Mouse (Mus musculus): ENCODE measurements around the gene Slc25a17. TPM values are rescaled to one million over a fixed set of nuclear protein-coding genes. Genes with fewer than 3 reads are reported as not detected.

Gene Slc25a17
- polyA plus RNA-seq, 1 experiment, result 91.1 TPM

DNA sequence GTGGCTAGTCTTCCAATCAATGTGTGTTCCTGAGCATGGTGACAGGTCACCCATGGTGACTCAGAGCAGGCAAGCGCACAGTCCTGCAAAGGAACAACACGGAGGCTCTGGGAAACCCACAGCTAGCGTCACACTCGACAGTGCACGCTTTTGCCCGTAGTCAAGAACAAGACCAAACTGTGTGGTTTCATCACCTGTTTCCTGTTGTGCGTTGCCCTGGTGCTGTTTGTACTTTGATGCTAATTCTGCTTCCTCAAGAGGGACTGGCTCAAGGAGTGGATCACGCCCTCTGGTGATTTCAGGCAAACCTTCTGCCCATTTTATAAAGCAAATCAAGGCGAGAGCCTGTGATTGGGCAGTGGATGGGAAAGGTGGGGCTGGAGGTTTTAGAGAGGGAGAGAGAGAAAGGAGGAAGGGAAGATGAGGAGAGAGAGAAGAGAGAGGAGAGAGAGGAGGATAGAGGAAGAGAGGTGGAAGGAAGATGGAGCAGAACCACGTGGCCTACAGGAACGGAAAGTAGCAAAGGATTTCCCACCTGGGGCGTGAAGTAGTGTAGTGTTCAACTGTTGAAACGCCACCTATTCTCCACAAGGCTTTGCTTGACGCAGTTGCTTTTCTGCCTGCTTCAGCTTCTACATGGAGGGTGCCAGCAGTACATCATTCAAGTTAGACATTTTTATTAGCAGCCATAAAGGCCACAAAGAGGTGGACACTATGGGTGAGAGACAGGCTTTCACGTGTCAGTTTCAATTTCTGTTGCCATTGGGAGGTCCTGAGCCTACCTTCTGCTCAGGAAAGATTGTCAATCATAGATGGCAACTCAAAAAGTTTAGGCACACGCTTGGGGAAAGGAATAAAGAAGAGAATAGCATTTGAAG is 59.2 kb downstream of the Slc25a17 start:
- no peak for DNase-seq (ENCODE audit: low spot score)

GRCm38 (mm10) chr15:81300520-81301069 is 60.0 kb downstream of the Slc25a17 start:
- no peak for DNase-seq (ENCODE audit: low spot score)

DNA sequence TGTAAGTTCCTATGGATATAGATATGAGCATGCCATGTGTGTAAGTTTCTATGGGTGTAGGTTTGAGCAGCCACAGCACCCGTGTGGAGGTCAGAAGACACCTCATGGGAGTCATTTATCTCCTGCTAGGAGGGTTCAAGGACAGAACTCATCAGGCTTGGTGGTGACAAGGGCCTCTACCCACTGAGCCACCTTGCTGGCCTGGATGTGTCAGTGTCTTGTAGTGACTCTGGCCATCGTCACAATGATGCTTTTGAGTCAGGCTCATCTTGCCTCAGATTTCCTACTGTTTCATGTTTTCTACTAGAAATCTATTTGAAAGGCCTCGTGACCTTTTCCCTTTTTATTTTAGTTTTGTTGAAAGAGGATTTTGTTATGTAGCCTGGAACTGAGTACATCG is 61.1 kb downstream of the Slc25a17 start:
- no peak for DNase-seq (ENCODE audit: low spot score)

DNA sequence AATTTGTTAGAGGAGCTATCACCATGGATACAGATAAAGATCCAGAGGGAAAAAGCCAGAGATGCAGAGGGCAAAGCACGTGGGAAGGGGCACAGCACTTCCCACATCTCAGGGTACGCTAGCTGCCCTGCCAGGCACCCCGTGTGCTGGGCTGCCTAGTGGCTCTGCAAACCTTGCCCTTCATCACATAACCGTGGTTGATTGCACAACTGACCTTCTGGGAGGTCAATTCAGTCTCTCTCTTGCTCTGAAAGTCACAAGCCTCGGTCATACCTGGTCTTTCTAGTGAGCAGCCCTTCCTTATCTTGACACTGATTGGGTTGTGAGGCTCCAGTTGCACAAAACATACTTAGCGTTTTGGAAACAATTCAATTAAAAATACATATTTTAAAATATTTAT is 62.4 kb downstream of the Slc25a17 start:
- no peak for DNase-seq (ENCODE audit: low spot score)

DNA sequence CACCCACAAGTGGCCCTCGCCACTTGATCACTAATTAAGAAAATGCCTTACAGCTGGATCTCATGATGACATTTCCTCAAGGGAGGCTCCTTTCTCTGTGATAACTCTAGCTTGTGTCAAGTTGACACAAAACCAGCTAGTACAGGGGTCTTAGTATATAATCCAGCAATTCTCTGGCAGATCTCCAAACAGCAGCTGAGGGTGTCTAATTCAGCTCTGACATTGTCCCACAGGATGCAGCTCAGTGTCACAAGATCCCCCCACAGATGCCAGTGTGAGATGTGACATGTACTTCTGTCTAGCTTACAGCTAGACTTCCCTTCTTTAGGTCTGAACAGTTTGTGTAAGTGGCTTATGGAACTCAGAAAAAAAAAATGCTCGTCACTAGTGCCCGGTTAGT is 63.1 kb downstream of the Slc25a17 start:
- DNase-seq (ENCODE audit: low spot score), result no peak

- DNase-seq (ENCODE audit: low spot score), result no peak
These were observed 65.7 kb downstream of the Slc25a17 start for GRCm38 (mm10) chr15:81294897-81295296.

- no peak for DNase-seq (ENCODE audit: low spot score)
These were observed 66.2 kb downstream of the Slc25a17 start for GRCm38 (mm10) chr15:81294386-81294785.

DNA sequence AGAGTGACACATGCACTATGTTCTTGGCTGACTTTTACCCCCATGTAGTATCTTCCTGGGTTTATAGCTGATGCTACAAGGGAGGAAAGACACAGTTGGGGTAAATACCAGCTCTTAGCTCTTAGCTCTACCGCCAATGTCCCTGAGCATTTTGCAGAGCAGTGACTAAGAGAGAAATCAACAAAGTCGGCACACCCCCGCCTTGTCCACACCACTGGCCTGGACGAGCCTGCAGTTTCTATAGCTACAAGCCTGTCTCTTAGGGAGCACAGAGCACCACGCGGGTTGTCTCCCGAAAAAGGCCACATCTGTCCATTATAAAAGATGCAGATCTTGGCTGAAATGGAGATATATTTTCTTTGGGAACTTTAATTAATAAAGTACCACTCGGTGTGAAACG is 69.9 kb downstream of the Slc25a17 start:
- DNase-seq (ENCODE audit: low spot score), result no peak

DNA sequence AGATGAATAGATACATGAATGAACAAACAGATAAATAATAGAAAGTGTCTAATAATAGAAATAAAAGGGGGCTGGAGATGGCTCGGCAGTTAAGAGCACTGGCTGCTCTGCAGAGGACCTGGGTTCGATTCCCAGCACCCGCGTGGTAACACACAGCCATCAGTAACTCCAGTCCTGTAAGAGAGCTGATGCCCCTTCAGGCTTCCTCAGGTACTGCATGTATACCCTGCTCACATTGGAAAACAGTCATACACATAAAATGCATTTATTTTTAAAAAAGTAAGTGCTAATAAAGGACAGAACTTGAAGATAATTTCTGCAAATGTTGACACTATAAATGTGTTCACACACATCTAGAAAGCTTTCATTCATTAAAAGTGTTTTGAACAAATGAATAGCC is 70.4 kb downstream of the Slc25a17 start:
- DNase-seq (ENCODE audit: low spot score), result no peak

DNA sequence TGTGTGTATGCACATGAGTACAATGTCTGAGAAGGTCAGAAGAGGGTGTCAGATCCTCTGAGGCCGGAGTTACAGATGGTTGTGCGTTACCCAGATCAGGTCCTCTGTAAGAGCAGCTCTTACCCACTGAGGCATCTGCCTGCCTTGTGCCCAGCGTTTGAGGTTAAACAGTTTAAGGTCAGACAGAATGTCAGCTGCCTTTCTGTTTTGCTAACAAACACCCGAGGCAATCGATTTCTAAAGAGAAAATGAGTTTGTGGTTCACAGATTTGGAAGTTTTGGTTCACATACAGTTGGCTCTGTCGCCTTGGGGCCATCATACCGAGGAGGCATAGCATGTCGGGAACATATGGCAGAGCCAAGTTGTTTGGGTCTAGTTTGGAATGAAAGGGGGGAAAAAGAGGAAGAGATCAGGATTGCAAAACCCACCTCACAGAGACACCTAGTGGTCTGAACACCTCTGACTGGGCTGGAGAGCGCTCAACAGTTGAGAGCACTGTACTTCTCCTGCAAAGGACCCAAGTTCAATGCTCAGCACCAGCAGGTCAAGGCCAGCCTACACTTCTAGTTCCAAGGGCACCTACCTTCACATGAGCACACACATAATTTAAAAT is 76.4 kb downstream of the Slc25a17 start:
- DNase-seq (ENCODE audit: low spot score), result no peak

GRCm38 (mm10) chr15:81278699-81279098 is 81.9 kb downstream of the Slc25a17 start:
- DNase-seq (ENCODE audit: low spot score), result no peak

- no peak for DNase-seq (ENCODE audit: low spot score)
These were observed 82.7 kb downstream of the Slc25a17 start for GRCm38 (mm10) chr15:81277928-81278327.

DNA sequence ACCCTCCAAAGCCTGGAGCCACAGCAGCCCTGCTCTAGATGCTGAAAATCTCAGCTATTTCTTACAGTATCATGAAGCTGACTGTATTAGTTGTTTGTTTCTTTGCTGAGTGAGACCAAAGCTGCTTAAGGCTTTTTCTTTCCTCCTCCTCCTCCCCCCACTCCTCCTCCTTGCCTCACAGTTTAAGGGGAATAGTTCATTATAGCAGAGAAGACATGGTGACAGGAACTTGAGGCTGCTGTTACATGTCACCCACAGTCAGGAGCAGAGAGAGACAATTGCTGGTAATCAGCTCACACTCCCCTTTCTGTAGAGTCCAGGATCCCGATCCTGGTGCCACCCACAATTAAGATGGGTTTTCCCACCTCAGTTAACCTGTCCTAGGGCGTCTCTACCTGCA is 87.3 kb downstream of the Slc25a17 start:
- no peak for DNase-seq (ENCODE audit: low spot score)

DNA sequence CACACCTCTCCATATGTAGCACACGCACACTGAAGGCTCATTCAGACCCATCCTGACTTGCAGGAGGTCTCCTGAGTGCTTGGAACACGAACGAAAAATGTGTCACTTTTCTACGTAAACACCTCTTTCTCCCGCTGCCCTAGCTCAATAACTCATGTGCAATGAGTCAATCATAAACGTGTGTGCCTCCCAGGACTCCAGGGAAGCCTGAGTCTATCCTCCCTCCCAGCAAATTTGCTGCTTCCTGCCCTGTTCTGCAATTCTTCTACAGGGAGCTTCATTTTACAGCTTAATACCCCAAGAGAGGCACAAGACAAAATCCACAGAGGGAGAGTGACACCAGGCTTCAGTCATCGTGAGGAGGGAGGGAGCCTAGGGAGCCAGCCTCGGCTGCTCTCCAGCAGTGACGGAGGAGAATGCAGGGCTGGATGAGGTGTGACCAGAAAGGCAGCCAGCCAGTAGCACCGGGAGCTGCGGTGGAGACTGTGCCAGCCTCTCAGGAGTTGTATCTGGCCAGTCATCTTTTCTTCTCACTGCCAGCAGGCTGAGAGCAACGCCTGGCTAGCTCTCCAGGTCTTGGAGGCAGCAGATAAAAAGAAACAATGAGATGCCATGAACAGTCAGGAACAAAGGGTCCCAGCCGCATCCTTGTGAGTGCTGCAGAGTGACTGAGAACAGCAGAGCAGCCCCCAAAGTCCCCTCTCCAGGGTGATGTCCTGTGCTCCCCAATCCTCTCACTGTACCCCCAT is 88.1 kb downstream of the Slc25a17 start:
- no peak for DNase-seq (ENCODE audit: low spot score)

Other genes starting within 250 kb of the Slc25a17 start
- gene Mrtfa, start 170.1 kb downstream of the Slc25a17 start, polyA plus RNA-seq (2012; rRNA removed), result 9.3 and 16.9 TPM in 2 replicates
- 7.9 and 9.9 TPM in 2 replicates for gene Mchr1, start 125.3 kb downstream of the Slc25a17 start, polyA plus RNA-seq (2012; rRNA removed)
- 67.1 and 80.0 TPM in 2 replicates for gene St13, start 39.3 kb upstream of the Slc25a17 start, polyA plus RNA-seq (2012; rRNA removed)
- 8.1 and 8.2 TPM in 2 replicates for gene Xpnpep3, start 39.3 kb upstream of the Slc25a17 start, polyA plus RNA-seq (2012; rRNA removed)
- 0.04 TPM in 1 of 2 replicates, not detected in the other for gene Dnajb7, start 47.5 kb upstream of the Slc25a17 start, polyA plus RNA-seq (2012; rRNA removed)
- gene Rbx1, start 105.5 kb upstream of the Slc25a17 start, polyA plus RNA-seq (2012; rRNA removed), result 152 and 157 TPM in 2 replicates
- 15.4 and 32.8 TPM in 2 replicates for gene Ep300, start 224.5 kb upstream of the Slc25a17 start, polyA plus RNA-seq (2012; rRNA removed)